Mouse (Mus musculus) kidney, postnatal 0 days (tissue): ENCODE results near the gene Lin52. TPM values are rescaled to one million over a fixed set of nuclear protein-coding genes. Genes with fewer than 3 reads are reported as not detected.
A peak's percentile ranks its signal among the peaks of the same experiment; 100 is the strongest.
"Not testable (repeated sequence)": the region's sequence is repeated elsewhere in the genome, so short reads cannot be mapped to it uniquely, and the experiment has no call there.

Source experiments
- ATAC-seq: fragments of 200-750 bp; cut with Nextera tagmentation; replicated peaks from 2 replicates; pipeline ENCODE4 v1.8.0; 2017; ENCODE audit warnings: low read depth, moderate number of reproducible peaks, moderate TSS enrichment, moderate library complexity; ENCODE audit not compliant: low FRiP score
- DNase-seq: peaks from one replicate; pipeline ENCODE4 v3.0.0-alpha.2; 2016; ENCODE audit warnings: low spot score
- H3K27ac ChIP-seq: fragments of 300-500 bp; sonication (generic); 2 replicates; pipeline ENCODE4 v1.5.1; 2014; ENCODE audit warnings: mild to moderate bottlenecking
- H3K27me3 ChIP-seq: fragments of 300-500 bp; sonication (generic); 2 replicates; pipeline ENCODE4 v1.6.1; 2014; ENCODE audit warnings: low read length, mixed read lengths; ENCODE audit not compliant: insufficient read depth
- H3K36me3 ChIP-seq: fragments of 300-500 bp; sonication (generic); 2 replicates; pipeline ENCODE4 v1.6.1; 2014; ENCODE audit warnings: low read length, mixed read lengths; ENCODE audit not compliant: insufficient read depth
- H3K4me1 ChIP-seq: fragments of 300-500 bp; sonication (generic); replicated peaks from 2 replicates; pipeline ENCODE4 v1.6.1; 2014; ENCODE audit warnings: antibody characterized with exemption, low read length, mixed read lengths; ENCODE audit not compliant: insufficient read depth
- H3K4me2 ChIP-seq: fragments of 300-500 bp; sonication (generic); 2 replicates; pipeline ENCODE4 v1.6.1; 2014; ENCODE audit warnings: mild to moderate bottlenecking, low read length, moderate library complexity, mixed read lengths
- H3K4me3 ChIP-seq: fragments of 300-500 bp; sonication (generic); replicated peaks from 2 replicates; pipeline ENCODE4 v1.5.1; 2014; ENCODE audit warnings: low read depth, low read length
- H3K9ac ChIP-seq: fragments of 300-500 bp; sonication (generic); 2 replicates; pipeline ENCODE4 v1.6.1; 2014; ENCODE audit warnings: low read depth, low read length
- H3K9me3 ChIP-seq: fragments of 300-500 bp; sonication (generic); replicated peaks from 2 replicates; pipeline ENCODE4 v1.6.1; 2016; ENCODE audit warnings: low read length, inconsistent platforms, mixed read lengths
- CTCF ChIP-seq: IDR thresholded peaks from 2 replicates; pipeline ENCODE4 v1.5.1; 2016; ENCODE audit warnings: antibody characterized with exemption, low read depth, mild to moderate bottlenecking, moderate library complexity
- WGBS: fragments of 180-500 bp; shearing (Covaris S2); extraction: QIAGEN DNeasy Blood & Tissue Kit; methylation state at CpG from one replicate; pipeline ENCODE4 v1.1.7; 2014; 5-methylcytosine and 5-hydroxymethylcytosine counted together
- polyA plus RNA-seq: library from polyadenylated mRNA; unstranded; fragments of >200 nt; fragmentation: Nextera tagmentation; extraction: Ambion mirVana; gene quantifications from 2 replicates; pipeline ENCODE4 v1.2.1, GENCODE M21; 2015

The Lin52 gene
- polyA plus RNA-seq, 1 experiment from 2014 or later = 18.7 TPM

DNA sequence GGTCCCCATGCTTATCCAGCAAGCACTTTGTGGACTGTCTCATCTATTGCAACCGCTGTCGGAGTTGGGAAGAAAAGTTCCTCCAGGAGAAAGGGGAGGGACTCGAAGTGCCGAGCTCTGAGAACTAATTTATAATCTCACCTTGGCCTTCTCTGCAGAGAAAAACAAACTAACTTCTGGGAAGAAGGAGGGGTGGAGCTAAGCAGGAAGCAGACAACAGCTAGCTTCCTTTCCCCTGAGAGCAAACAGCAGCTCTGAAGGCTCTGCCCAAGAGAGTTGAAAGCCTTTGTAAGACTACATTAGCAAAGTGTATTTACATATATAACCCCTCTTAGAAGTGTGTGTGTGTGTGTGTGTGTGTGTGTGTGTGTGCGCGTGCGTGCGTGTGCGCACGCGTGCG, 74.2 kb downstream of the Lin52 start:
- Histone ChIP-seq H3K4me1 (0 out of 2 replicates have a peak, but pooled peaks cover 4% of the 10 kb centered on the region), H3K27me3 (no peaks in the 10 kb centered on the region), H3K9me3 (no peaks in the 10 kb centered on the region), H3K9ac (no peak overlapping the region), H3K36me3 (no peaks in the 10 kb centered on the region), H3K4me3 (no peak overlapping the region), H3K27ac (no peak overlapping the region), H3K4me2 (no peak overlapping the region)
- DNase-seq = peak; percentile 77
- no peak for ATAC-seq
- TF ChIP-seq CTCF = no peak
- 58% methylated on average over 12 of the region's 12 CpGs for WGBS

DNA sequence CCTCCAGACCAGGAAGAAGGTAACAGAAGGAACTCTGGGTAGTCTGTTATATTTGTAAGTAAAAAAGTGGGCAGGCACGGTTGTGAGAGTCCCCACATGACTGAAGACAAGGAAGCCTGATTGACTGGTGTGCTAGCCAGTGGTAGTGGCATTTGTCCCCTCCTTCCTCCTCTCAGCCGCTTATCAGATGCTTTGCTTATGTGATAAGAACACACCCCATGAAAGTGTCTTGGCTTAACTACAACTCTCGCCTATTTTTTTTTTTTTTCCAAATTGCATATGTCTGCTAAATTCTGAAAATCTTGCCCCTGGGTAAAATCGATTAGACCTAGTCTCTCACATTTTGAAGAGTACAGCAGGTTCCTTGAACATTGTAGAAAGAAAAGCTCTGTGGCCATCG, 79.2 kb downstream of the Lin52 start:
- H3K4me3 ChIP-seq = no peak overlapping the region
- H3K36me3 ChIP-seq = no peaks in the 10 kb centered on the region; the same call in 1 of the 2 replicates
- no peaks in the 10 kb centered on the region for H3K27me3 ChIP-seq
- H3K9me3 ChIP-seq = no peaks in the 10 kb centered on the region
- WGBS = 94% methylated on average over 5 of the region's 5 CpGs
- H3K4me1 ChIP-seq = no peaks in the 10 kb centered on the region
- no peak overlapping the region for H3K4me2 ChIP-seq
- no peak for ATAC-seq
- DNase-seq = no peak
- no peak overlapping the region for H3K9ac ChIP-seq
- no peak for TF ChIP-seq CTCF
- no peak overlapping the region for H3K27ac ChIP-seq

DNA sequence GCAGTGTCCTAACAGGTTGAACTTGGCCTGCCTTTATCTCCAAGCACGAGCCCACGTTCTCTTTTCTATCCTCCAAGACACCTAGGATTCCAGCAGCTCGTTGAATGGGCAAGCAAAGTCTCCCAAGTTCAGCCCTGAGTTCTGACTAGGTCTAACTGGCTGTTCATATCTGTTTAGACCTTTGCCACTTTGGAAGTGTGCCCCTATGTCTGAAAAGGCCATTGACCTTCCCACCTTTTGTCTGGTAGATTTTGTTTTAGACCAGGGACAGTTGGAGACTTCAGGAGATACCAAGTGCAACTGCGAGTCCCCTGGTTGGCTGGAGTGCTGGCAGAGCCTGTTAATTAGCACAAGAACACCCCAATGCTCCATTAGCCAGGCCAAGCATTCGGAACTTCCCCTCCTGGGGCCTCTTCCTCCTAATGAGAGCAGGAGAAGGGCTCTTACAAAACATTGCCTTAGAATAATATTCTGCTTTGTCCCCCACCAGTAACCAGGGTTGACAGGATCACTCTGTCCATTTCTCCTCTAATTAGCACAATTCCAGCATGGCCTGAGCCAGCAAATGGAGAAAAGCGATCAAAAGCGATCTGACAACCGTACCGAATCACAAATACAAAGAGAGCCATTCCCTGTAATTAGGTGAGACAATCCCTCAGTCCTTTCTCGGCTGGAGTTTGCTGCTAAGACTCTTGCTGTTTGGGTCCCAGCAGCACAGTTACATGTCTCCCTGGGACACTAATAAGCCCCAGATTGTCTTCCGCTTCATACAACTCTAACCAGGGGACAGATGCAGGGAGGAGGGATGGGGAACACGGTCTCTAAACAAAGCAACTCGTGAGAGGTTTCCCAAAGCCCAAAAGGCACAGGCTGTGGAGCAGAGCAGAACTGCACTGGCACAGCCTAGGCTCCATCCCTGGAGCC, 80.9 kb downstream of the Lin52 start:
- 74% methylated on average over 13 of the region's 13 CpGs for WGBS
- no peaks in the 10 kb centered on the region for H3K27me3 ChIP-seq
- no peak overlapping the region for H3K4me3 ChIP-seq
- no peaks in the 10 kb centered on the region for H3K4me1 ChIP-seq
- no peaks in the 10 kb centered on the region for H3K9me3 ChIP-seq
- no peak overlapping the region for H3K27ac ChIP-seq
- DNase-seq = no peak
- ATAC-seq = no peak
- no peak overlapping the region for H3K9ac ChIP-seq
- no peaks in the 10 kb centered on the region; the same call in 1 of the 2 replicates for H3K36me3 ChIP-seq
- no peak overlapping the region for H3K4me2 ChIP-seq
- TF ChIP-seq CTCF = no peak

DNA sequence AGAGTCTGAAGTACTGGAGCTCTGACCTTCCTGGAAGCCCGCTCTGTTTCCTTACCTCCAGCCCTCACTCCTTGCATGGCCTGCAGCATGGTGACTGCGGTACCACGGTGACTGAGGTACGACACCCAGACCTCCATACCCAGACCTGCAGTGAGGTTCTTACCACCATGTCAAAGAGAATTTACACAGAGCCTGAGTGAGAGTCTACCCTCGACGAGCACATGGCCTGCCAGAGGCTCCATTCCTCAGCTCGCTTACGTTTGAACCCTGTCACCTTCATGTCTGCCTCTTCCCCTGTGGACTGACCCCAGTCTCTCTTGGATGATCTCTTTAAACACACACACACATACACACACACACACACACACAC, 81.6 kb downstream of the Lin52 start:
- TF ChIP-seq CTCF = no peak

DNA sequence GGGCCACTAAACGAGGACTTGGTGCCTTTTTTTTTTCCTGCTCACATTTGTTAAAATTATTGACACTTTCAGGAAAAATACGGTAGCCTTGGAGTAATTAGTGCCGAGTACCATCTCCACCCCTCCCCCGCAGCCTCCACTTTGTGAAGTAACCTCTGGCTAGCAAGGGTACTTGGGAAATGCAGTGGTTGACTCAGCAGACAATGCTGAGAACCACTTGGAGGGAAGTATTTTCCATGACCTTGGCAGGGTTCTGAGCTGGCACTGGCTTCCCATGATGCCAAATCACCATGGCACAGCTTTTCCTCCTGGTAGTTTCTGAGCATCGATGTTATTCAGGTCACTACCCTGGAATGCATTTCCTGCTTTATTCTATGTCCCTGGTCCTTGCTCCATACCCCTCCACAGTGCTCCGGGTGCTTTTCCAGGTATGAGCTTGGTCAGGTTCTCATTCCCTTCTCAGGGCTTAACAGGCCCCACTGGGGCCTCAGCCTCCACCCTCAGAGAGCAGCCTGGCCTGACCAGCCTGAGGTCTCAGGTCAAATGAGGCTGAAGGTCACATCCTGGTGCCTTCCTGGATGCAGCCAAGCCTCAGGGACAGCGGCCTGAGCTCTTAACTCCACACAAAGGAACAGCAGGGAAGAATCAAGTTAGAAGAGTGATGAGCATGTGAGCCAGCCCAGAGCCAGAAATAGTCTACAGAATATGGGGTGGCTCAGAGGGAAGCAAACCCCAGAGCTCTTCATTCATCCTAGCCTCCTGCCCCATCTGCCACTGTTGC, 82.7 kb downstream of the Lin52 start:
- Histone ChIP-seq H3K9me3 (no peaks in the 10 kb centered on the region), H3K4me1 (no peaks in the 10 kb centered on the region), H3K4me2 (no peak overlapping the region), H3K9ac (no peak overlapping the region), H3K4me3 (no peak overlapping the region), H3K27ac (no peak overlapping the region), H3K27me3 (no peaks in the 10 kb centered on the region), H3K36me3 (no peaks in the 10 kb centered on the region; the same call in 1 of the 2 replicates)
- no peak for DNase-seq
- ATAC-seq = no peak
- no peak for TF ChIP-seq CTCF
- WGBS = 73% methylated on average over 7 of the region's 7 CpGs

More for the DNA sequence above, 81.6 kb downstream of the Lin52 start:
- DNase-seq (no peak), ATAC-seq (no peak)
- H3K4me3 ChIP-seq = no peak overlapping the region
- no peaks in the 10 kb centered on the region; the same call in 1 of the 2 replicates for H3K36me3 ChIP-seq
- no peak overlapping the region for H3K27ac ChIP-seq
- no peaks in the 10 kb centered on the region for H3K4me1 ChIP-seq
- H3K27me3 ChIP-seq = no peaks in the 10 kb centered on the region
- H3K9ac ChIP-seq = no peak overlapping the region
- H3K4me2 ChIP-seq = no peak overlapping the region
- no peaks in the 10 kb centered on the region for H3K9me3 ChIP-seq
- WGBS = 70% methylated on average over 8 of the region's 8 CpGs

DNA sequence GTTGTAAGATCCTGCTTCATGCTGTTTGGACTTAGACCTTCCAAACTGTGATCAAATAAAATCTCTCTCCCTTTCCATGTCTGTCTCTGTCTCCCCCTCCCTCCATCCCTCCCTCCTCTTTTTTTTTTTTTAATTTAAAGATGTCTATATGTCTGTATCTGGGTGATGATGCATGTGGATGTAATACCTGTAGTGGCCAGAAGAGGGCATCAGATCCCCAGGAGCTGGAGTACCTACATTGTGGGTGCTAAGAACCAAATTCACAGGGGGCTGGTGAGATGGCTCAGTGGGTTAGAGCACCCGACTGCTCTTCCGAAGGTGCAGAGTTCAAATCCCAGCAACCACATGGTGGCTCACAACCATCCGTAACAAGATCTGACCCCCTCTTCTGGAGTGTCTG, 88.3 kb downstream of the Lin52 start:
- H3K4me3 ChIP-seq, DNase-seq, H3K27me3 ChIP-seq, H3K4me2 ChIP-seq, H3K36me3 ChIP-seq, H3K9me3 ChIP-seq, H3K27ac ChIP-seq, H3K9ac ChIP-seq, ATAC-seq, H3K4me1 ChIP-seq: not testable (repeated sequence)
- WGBS = 98% methylated on average over 3 of the region's 3 CpGs
- peak; percentile 61 for TF ChIP-seq CTCF
